Mouse (Mus musculus): ENCODE results near the gene Fkbp15.

DNA sequence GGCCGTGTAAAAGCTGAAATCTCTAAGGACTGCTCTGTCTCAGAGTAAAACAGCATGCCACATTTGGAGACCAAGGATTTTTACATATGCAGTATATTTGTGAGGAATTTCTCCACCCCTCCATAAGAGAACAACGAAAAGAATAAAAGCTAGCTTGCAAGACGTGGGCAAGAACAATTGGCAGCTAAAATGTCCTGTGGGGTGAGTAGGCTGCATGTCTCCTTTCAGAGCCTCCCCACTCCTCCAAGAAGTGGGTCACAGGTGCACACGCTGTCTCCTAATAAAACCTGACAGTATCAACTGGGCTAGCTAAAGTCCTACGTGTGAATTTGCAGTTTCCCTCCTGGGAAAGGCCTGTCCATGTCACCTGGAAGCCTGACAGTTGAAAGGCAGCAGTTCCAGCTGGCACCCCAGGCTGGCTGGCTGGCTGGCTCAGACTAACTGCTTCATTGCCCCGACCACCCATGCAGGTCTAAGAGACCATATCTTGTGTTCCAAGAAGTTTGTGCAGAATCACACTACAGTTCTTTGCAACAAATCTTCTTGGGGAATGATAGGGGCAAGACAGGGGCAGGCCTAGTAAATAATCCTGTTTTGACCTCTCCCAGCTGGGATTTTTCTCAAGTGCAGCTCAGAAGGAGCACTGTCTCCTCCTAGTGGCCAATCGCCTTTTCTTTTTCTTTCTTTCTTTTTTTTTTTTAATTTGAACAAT, 97.1 kb downstream of the Fkbp15 start:
- TF ChIP-seq CTCF (conservative IDR thresholded peaks at IDR 0.05; ENCODE audit: insufficient read depth, insufficient read length, low read depth, low read length) (peak; percentile 26; the same call in 1 of the 2 replicates), POLR2A (IDR thresholded peaks at IDR 0.05; ENCODE audit: low read depth, low read length) (no peak)

Measured in kidney, adult 2 months (tissue).